Mouse (Mus musculus) T-helper 17 cell (primary cell): Measurements from ENCODE around the gene Dus1l.
"Not testable (repeated sequence)": the region's sequence is repeated elsewhere in the genome, so short reads cannot be mapped to it uniquely, and the experiment has no call there.

Experiments used
- in situ Hi-C, 2 experiments: fragments of 300-600 bp; cut with MboI, MseI; formaldehyde crosslinking; loops; 1 replicate in 1 of 2; 2 replicates in 1 of 2; pipeline ENCODE4 v1.15.1; 2025; ENCODE audit warnings: high pct_unique_total_duplicates in 2 of 2

Gene Dus1l

DNA sequence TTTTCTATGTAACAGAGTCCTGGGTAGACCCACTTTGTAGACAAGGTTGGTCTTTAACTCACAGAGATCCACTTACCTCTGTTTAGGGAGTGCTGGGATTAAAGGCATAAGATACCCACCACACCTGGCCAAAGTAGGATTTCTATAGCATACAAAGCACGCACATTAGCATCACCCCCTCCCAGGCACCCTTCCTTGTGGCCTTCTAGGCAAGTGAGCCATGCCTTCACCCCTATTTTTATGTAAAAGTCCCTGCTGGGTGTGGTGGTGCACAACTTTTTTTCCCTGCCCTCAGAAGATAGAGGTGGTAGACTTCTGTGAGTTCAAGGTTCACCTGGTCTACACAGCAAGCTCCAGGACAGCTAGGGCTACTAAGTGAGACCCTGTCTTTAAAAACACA, 16.3 kb downstream of the Dus1l start:
- in situ Hi-C loops: loop anchor here (5.0 kb wide), 1 partner anchor 63 kb away; no protein-coding TSS in a partner anchor

DNA sequence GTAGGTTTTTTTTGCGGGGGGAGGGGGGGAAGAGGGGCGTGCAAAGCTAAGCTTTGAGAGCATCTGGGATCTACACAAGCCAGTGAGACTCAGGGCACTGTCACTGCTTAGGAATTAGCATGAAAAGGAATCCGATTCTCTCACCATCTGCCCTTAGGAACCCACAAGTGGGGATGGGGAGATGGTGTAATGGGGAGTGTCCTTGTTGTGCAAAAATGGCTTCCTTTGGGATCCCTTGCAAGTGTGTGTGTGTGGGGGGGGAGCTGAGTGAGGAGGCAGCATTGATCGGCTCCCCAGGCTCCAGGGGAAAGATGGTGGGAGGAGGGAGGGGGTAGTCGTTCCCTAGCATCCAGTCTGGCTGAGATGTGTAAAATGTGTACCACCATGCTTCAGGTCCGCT, 19.1 kb downstream of the Dus1l start:
- in situ Hi-C loops: loop anchor here (5.0 kb wide), 1 partner anchor 60 kb away; no protein-coding TSS in a partner anchor

DNA sequence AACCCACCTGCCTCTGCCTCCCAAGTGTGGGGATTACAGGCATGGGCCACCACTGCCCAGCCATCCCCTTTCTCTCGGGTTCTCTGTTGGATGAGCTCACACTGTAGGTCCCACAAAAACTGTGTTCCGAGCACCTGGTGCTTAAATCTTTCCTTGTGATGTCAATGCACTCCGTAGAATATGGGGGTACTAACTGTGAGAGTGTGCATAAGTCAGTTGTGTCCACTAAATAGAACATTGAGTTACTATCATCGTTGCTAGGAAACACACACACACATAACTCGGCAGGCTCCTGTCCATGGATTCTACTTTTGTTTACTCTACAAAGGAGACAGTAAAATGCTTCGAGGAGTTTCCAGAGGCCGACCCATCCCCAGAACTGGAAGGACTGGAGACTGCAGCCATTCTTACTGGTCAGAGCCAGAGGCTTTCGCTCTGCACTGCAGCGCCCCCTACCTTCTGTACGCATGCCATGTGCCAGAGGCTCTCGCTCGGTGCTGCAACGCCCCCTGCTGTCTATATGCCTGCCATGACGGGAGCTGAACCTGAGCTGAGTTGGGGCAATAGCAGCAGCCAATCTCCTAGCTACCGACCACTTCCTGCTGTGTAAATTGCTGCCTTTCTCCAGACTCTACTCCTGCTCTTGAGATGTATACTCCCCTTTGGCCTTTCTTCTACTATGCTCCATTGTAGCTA, 20.3 kb downstream of the Dus1l start:
- in situ Hi-C loops: loop anchor here (5.0 kb wide), 1 partner anchor 59 kb away; no protein-coding TSS in a partner anchor

DNA sequence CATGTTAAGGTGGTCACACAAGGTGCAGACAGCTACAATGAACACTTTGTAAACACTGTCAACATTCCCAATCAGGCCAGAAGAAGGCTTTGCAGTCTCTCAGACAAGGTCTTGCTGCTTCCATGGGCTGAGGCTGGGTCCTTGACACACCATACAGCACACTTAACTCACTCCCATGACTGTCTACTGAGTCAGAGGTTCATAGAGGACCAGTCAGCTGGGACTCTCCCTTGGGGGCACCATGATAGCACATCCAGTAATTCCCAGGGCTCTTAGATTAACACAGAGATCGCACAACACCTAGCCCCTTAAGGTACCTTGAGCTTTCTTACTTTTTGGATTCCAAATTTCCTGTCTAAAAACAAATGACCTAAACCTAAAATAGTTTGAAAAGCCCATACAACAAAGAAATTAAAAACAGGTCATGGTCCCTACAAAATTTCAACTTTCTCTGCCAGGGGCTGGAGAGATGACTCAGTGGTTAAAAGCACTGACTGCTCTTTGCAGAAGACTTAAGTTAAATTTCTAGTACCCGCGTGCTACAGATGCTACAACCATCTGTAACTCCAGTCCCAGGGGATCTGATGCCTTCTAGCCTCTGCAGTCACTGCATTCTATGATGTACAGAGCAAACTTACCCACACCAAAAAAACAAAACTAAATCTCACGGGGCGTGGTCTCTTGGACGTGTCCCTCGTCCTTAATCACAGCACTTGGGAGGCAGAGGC, 22.6 kb downstream of the Dus1l start:
- in situ Hi-C loops: no loop called here

DNA sequence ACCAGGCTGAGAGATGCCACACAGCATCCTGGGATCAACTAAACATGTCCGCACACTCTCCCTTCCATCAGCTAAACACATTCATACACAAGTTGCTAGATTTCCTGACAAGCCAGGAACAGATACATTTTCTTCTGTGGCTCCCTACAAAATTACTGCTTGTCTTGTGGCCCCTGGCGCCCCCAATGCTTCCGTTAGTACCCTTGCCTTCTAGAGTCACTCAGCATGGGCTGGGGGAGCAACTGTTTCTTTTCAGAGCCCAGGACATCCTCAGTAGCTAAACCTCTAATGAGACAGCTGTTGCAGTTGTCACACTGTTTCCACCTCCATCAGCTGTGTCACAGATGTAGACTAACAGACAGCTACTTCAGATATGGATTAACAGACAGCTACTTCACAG, 23.5 kb downstream of the Dus1l start:
- in situ Hi-C loops: no loop called here

GRCm38 (mm10) chr11:120768206-120768605, 28.0 kb downstream of the Dus1l start:
- in situ Hi-C loops: no loop called here

- in situ Hi-C loops: not testable (repeated sequence)
Measured at GRCm38 (mm10) chr11:120767023-120767422, 29.2 kb downstream of the Dus1l start.

DNA sequence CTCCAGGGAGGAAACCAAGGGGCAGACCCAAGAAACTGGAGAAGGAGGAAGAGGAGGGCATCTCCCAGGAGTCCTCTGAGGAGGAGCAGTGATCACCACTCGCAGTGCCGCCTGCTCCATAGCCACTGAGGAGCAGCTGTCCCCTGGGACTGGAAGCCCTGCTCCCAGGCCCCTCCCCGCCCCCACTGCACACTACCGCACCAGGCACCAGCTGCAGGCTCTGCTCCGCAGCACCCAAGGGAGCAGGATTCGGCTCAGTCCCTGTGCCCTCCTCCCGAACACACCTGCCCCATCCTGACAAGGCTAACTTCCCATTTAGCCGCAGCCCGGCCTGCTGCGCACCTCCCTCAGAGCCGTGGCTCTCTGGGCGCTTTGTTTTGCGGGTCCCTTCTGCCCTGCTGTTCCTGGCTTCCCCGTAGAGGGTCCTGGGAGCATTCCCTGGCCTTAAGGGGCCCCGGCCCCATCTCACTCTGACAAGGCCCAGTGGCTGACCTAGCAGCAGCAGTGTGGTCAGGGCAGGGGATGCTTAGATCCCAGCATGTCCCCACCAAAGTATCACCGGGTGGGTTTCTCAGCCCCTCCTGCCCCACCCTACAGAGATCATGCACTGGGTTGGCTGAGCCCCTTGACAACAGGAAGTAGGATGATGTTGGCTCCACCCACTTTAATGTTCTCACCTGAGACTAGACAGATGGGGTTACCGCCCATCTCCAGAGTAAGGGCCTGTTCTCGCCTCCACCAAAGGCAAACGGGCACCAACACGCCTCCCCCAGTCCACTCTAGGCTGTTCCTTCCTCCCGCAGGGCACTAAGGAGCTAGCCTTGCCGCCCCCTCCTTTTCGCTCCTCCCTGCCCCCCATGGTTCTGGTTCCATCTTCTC, 32.8 kb downstream of the Dus1l start:
- in situ Hi-C loops: not testable (repeated sequence)

DNA sequence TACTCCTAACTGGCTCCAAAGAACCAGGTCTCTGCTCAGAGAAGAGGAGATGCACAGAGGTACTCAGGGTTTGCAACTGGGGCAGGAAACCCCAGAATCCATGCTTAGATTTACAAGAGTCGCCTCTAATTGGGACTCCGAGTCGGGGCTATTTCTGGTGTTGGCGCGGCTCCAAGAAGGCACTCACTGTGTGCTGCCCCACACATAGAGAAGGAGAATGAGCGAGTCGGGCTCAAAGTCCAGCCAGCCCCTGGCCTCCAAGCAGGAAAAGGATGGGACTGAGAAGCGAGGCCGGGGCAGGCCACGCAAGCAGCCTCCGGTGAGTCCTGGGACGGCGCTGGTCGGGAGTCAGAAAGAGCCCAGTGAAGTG, 33.5 kb downstream of the Dus1l start, which contains the start of gene Hmga1b:
TSS of gene Hmga1b (plus strand) at position 123 of the 370 bp plus-strand sequence.
- in situ Hi-C loops: not testable (repeated sequence)

- in situ Hi-C loops: no loop called here
Measured at GRCm38 (mm10) chr11:120761811-120762671, 34.2 kb downstream of the Dus1l start.

DNA sequence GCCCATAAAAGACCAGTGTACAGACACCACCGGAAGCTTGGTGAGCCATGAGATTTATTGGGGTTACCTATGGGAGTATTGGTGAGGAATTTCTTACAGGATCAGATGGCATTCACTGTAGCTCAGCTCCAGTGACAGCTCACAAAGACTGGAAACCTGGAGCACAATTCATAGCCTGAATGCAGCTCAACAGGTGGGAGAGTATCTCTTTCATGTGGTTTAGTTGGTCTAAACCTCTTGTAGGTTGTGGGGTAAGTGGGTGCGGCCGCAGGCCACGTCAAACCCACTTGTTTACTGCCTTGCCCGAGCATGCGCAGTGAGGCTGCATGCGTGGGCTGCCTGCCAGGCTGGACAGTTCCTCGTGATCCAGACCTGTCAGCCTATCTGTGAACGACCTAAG, 36.0 kb downstream of the Dus1l start:
- in situ Hi-C loops: no loop called here

- in situ Hi-C loops: no loop called here
Measured at GRCm38 (mm10) chr11:120751606-120752005, 44.6 kb downstream of the Dus1l start.

DNA sequence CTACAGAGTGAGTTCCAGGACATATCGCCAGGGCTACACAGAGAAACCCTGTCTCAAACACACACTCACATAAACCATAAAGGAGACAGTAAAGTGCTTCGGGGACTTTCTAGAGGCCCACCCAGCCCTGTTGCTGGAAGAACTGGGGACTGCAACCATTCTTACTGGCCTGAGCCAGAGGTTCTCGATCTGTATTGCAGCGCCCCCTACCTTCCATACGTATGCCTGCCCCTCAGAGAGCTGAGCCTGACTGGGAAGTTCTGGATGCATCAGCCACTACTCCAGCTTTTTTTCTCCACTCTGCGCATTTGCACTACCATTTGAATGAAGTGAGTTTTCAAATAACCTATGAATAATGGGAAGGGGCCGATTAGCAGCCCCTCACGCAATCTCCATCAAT, 46.8 kb downstream of the Dus1l start:
- in situ Hi-C loops: loop anchor here in 1 of 2 experiments (10.0 kb wide), 1 partner anchor 1125 kb away; no protein-coding TSS in a partner anchor

DNA sequence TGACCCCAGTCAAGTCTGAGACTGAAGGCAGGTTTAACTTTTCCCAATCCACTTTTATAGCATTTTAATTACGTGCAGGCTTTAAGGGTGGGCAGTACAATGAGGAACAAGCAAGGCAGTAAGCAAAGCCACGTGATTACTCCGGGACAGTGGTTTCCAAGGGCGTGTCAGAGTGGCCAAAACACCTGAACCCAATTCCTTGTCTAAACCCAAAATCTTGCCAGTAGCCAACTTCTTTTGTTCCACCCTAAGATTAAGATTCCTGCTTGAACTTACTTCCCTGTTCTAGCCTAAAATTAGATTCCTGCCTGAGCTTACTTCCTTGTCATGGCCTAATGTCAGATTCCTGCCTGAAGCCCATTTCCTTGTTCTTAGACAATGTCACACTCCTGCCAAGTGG, 48.2 kb downstream of the Dus1l start:
- in situ Hi-C loops: loop anchor here in 1 of 2 experiments (10.0 kb wide), 1 partner anchor 1123 kb away; no protein-coding TSS in a partner anchor

DNA sequence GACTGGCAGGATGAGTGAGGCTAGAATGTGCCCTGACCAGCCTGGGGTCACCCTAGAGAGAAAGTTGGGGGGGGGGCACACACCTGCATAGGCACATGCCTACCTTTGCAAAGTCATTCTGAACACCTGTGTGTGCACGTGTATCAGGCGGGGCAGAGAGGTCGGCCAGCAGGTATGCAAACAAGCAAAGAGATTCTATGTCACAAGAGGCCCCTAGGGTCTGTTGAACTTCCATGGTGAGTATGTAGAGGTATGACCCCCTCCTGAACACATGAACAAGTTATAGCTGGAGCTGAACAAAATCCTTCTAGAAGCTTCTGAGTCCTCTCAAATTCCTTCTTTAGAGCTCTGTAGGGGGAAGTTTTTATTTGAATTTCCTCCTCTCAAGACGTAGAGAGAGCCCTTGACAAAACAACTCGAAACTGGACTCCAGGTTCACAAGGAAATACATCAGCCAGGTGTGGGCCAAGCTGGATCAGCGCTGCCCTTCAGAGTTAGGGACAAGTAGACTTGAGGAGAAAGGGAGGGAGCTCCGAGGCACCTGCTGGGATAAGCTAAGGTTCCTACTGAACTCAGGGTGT, 52.0 kb downstream of the Dus1l start:
- in situ Hi-C loops: loop anchor here in 1 of 2 experiments (10.0 kb wide), 1 partner anchor 1119 kb away; no protein-coding TSS in a partner anchor

GRCm38 (mm10) chr11:120740981-120741380, 55.2 kb downstream of the Dus1l start:
- in situ Hi-C loops: loop anchor here in 1 of 2 experiments (10.0 kb wide), 1 partner anchor 1116 kb away; no protein-coding TSS in a partner anchor
